Mouse (Mus musculus): ENCODE measurements around the gene Scyl3. TPM values are rescaled to one million over a fixed set of nuclear protein-coding genes. Genes with fewer than 3 reads are reported as not detected.

Scyl3 gene
- total RNA-seq, 2 experiments from 2014 or later = 4.7 to 4.9 TPM

GRCm38 (mm10) chr1:163942056-163942455 lies 13.2 kb downstream of the Scyl3 start:
- no peak for DNase-seq
- intact Hi-C loops (cut with DNase I) = no loop called here

- no peak for DNase-seq
- intact Hi-C loops (cut with DNase I) = no loop called here
Observed at GRCm38 (mm10) chr1:163953396-163953795, 24.5 kb downstream of the Scyl3 start.

DNA sequence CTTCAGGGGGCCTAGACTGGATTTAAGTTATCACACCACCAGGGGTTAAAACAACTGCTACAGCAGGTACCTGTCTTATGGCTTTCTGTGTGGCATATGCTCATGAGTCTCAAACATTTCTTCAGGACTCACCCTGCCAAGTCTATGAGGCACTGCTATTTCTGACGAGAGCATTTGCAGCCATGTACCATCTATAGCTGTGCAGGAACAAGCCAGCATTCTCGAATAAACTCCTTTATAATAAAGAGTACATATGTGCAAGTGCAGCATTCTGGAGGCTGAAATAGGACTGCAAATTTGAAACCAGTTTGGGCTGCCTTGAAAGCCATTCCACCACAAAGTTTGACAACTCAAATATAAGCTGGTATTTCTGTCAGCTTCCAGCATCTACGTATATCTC lies 29.1 kb downstream of the Scyl3 start:
- intact Hi-C loops (cut with DNase I) = no loop called here
- DNase-seq = no peak

DNA sequence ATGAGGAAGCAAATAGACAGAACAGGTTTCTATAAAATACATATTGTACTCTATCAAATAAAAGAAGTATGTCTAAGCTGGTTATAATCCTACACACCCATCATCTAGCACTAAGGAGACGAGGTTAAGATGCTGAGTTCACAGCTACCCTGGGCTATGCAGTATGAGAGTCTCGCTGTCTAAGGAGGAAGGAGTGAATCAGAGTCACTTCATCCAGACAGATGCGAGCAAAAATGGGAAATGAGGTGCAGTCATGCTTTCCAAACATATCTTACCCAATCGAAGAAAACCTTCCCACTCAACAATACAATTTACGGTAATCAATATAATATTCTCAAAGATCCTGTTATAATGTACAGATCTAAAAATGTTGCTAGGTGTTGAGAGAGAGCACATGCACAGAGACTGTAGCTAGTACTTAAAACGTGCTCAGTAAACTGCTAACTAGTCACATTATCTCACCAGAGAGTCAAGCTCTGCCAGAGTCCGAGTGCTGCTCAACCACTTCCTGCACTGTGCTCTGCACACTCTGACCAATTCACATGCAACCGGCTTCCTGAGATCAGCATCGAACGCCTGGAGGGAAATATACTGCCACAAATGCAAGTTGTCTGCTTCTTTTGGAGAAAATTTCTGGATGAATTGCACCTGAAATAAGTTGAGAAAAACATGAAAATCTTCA lies 35.2 kb downstream of the Scyl3 start:
- DNase-seq = no peak
- intact Hi-C loops (cut with DNase I) = no loop called here

DNA sequence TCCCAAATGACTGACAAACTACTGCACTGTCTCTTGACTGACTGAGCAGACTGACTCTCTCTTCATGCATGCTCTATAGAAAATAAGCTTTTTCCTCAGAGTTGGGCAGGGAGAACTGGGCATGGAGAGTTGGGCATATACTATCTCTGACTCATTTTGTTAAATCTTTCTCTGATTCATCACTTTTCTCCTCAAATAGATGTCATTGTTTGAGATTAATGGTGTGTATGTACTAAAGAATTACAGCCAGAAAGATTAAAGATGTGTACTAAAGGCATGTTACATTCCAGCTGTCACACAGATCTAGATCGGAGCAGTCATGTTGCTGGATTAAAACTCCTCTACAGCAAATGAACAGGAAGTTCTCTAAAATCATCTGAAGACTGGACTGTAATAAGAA lies 45.6 kb downstream of the Scyl3 start:
- DNase-seq = no peak
- intact Hi-C loops (cut with DNase I) = no loop called here

DNA sequence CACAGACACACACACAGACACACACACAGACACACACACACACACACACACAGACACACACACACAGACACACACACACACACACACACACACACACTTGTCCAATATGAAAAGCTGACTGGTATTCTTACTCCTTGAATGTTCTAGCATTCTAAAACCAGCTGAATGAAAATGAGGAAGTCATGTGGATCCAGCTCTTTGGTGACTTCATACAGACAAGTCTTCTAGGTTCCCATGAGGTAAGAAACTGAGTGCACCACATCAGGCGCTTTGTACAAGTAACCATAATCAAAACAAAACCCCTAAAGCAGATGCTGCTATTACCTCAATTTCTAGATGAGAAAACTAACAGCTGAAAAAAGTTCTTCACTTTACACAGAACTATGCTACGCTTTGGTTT lies 46.2 kb downstream of the Scyl3 start:
- no peak for DNase-seq
- intact Hi-C loops (cut with DNase I) = no loop called here

GRCm38 (mm10) chr1:163976515-163976914 lies 47.6 kb downstream of the Scyl3 start:
- intact Hi-C loops (cut with DNase I) = no loop called here
- DNase-seq = no peak

DNA sequence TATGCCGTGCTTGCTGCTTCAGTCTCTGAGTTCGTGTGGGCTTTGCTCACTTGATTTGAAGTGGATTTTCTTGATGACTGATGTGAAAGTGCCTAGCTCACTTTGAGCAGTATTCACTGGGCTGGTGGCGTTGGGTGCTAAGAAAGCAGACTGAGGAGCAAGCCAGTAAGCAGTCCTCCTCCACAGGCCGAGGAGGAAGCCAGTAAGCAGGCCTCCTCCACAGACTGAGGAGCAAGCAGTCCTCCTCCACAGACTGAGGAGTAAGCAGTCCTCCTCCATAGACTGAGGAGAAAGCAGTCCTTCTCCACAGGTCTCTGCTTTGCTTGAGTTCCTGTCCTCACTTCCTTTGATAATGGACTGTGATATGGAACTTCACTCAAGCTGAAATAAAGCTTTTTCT lies 63.5 kb downstream of the Scyl3 start:
- DNase-seq = no peak
- intact Hi-C loops (cut with DNase I) = no loop called here

DNA sequence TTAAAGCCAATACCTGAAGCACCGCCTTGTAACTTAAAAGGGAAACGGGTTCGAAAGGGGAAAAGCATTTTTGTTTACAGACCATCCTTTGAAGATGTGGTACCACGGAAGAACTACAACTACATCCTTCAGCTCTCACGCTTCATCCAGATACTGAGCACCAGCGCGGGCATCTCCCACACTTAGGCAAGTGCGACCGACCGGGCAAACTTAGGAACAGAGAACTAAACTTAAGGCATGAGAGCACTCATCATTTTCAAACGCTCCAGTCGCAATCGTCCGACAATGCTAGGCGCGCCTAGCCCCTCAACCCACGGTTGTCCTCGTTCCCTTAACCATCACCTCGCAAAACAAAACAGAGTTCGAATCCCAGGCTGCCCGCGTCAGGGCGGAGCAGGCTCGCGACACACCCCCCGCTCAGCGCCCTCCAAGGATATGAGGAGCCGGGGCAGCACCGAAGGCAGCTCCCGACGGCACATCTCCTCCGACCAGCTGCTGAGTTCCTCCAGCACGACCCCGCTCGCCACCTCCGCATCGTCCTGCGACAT lies 65.3 kb downstream of the Scyl3 start:
- intact Hi-C loops (cut with DNase I) = loop anchor here (2.0 kb wide), 1 partner anchor 65 kb away; the partner anchor contains the start of gene Scyl3
- DNase-seq = no peak

DNA sequence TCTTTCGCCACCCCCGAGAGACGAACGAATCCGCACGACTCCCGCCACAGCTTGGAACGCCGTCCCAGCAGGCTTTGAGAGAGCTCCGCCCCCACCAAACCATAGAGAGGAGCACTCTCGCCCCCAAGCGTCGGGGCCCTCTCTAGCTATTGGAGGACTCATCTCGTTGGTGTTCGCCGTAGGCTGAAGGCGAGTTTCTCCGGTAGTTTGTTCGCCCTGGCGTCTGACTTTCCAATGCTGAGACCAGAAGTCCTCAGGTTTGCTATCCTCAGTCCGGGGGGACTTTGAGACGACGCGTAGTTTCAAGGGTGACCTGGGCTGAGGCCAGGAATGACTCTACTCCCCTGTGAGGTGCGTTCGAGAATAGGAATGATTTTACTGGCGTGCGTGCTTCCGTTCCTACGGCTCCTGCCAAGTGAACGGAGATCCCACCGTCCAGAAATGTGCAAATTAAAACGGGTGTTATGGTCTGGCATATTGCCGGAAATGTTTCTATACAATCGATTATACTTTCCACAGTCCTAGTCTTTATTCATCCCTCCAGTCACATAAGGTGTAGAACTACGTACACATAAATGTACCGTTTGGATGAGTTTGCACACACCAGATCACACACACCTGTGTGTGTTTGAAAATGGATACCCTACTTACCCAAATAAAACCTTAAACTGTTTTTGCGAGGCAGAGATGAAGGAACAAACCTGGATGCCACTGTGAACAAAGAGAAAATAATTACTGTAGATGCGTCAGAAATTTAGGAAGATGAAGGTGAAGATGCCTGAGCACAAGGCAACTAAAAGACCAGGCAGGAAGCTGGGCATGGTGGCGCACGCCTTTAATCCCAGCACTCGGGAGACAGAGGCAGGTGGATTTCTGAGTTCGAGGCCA lies 66.1 kb downstream of the Scyl3 start, which contains the start of the genes BC055324 and Mettl18:
Gene BC055324, minus strand, starts transcription at position 76 of the 888 bp plus-strand sequence.
Gene Mettl18, plus strand, starts transcription at position 169 of the 888 bp plus-strand sequence.
- intact Hi-C loops (cut with DNase I) = loop anchor here (2.0 kb wide), 1 partner anchor 66 kb away; the partner anchor contains the start of gene Scyl3

GRCm38 (mm10) chr1:163995609-163995913 lies 66.7 kb downstream of the Scyl3 start:
- DNase-seq = no peak
- intact Hi-C loops (cut with DNase I) = loop anchor here (2.0 kb wide), 1 partner anchor 67 kb away; the partner anchor contains the start of gene Scyl3

More for the DNA sequence above, 66.1 kb downstream of the Scyl3 start, which contains the start of the genes BC055324 and Mettl18:
- DNase-seq = peak; percentile 82 to 88

DNA sequence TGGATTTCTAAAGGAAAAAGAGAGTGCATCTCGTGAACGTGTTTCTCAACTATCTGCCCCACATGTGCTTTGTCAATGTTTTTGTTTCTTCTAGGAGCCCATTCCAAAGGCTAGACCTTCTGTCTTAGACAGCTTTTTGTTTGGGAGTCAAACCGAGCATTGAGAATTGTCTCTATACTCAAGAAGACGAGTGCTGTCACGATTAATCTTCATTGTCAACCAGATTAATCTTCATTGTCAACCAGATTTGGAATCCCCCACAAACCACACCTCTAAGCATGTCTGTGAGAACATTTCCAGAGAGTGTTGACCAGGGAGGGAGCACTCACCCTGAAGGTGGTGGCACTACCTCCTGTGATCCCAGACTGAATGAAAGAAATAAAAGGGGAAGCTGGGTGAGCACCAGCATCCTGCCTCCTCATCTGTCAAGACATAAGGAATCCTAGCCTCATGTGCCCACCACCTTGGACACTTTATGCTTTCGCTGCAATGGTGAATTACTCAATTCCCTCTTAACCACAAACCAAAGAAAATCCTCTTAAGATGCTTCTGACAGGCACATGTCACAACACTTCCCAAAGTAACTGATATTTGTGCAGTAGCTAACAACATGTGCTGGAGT lies 73.0 kb downstream of the Scyl3 start:
- no peak for DNase-seq
- intact Hi-C loops (cut with DNase I) = no loop called here

DNA sequence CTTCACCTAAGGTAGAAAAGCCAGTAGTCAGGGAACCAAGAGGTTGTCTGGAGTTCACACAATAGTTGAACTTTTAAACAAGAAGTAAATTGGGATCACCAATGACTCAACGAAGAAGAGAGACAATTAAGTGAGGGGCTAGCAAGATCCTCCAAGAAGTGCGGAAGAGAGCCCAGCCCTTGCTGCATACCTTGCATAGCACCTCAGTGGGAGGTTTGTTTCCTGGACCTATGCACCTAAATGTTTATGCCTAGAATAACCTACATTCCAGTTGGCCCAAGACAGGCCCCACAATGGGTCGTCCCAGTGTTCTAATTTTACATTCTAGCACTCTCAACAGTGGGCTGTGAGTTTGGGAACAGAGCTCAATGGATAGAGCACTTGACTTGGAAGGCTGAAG lies 75.4 kb downstream of the Scyl3 start:
- intact Hi-C loops (cut with DNase I) = no loop called here
- DNase-seq = no peak

Other genes with a start within 250 kb of the Scyl3 start
- gene Mettl11b, start 203.9 kb upstream of the Scyl3 start, total RNA-seq (2021) = 10 to 100 TPM; 20.0 to 24.6 TPM
- gene Kifap3, start 149.5 kb upstream of the Scyl3 start, total RNA-seq (2021) = 10 to 100 TPM; 15.8 to 16.9 TPM
- gene BC055324, start 65.7 kb downstream of the Scyl3 start, total RNA-seq (2021) = under 1 TPM; 0.18 to 0.20 TPM
- 1 to 10 TPM; 2.0 to 3.1 TPM for gene Mettl18, start 65.8 kb downstream of the Scyl3 start, total RNA-seq (2021)
- gene Sele, start 119.1 kb downstream of the Scyl3 start, total RNA-seq (2021) = not detected
- under 1 TPM; 0.12 to 0.41 TPM for gene Sell, start 132.9 kb downstream of the Scyl3 start, total RNA-seq (2021)
- gene Selp, start 186.2 kb downstream of the Scyl3 start, total RNA-seq (2021) = under 1 TPM; 0.38 to 0.67 TPM
- gene F5, start 222.7 kb downstream of the Scyl3 start, total RNA-seq (2021) = under 1 TPM; 0.12 to 0.28 TPM